Mouse (Mus musculus) liver, embryonic 11.5 days (tissue): ENCODE results near the gene E130308A19Rik. TPM values are rescaled to one million over a fixed set of nuclear protein-coding genes. Genes with fewer than 3 reads are reported as not detected.

ENCODE experiments used
- ATAC-seq: fragments of 200-750 bp; cut with Nextera tagmentation; replicated peaks from 2 replicates; pipeline ENCODE4 v1.8.0; 2017; ENCODE audit warnings: moderate number of reproducible peaks, mild to moderate bottlenecking, moderate TSS enrichment, moderate library complexity; ENCODE audit not compliant: low FRiP score
- DNase-seq: peaks from one replicate; pipeline ENCODE4 v3.0.0-alpha.2; 2017; ENCODE audit warnings: low spot score
- H3K27ac ChIP-seq: fragments of 300-500 bp; sonication (generic); 2 replicates; pipeline ENCODE4 v1.5.1; 2014; ENCODE audit warnings: mild to moderate bottlenecking, low read depth, low read length, control low read depth
- H3K27me3 ChIP-seq: fragments of 300-500 bp; sonication (generic); replicated peaks from 2 replicates; pipeline ENCODE4 v1.6.1; 2014; ENCODE audit warnings: low read length, mixed read lengths; ENCODE audit not compliant: control insufficient read depth, insufficient read depth
- H3K36me3 ChIP-seq: fragments of 300-500 bp; sonication (generic); 2 replicates; pipeline ENCODE4 v1.6.1; 2014; ENCODE audit warnings: mild to moderate bottlenecking, low read length, moderate library complexity, mixed read lengths; ENCODE audit not compliant: control insufficient read depth, insufficient read depth
- H3K4me1 ChIP-seq: fragments of 300-500 bp; sonication (generic); replicated peaks from 2 replicates; pipeline ENCODE4 v1.6.1; 2014; ENCODE audit warnings: low read length, mixed read lengths; ENCODE audit not compliant: control insufficient read depth, insufficient read depth
- H3K4me2 ChIP-seq: fragments of 300-500 bp; sonication (generic); 2 replicates; pipeline ENCODE4 v1.6.1; 2014; ENCODE audit warnings: mild to moderate bottlenecking, control low read depth, moderate library complexity
- H3K4me3 ChIP-seq: fragments of 300-500 bp; sonication (generic); 2 replicates; pipeline ENCODE4 v1.5.1; 2014; ENCODE audit warnings: low read depth, low read length, control low read depth
- H3K9ac ChIP-seq: fragments of 300-500 bp; sonication (generic); 2 replicates; pipeline ENCODE4 v1.6.1; 2014; ENCODE audit warnings: low read depth, low read length, control low read depth
- H3K9me3 ChIP-seq: fragments of 300-500 bp; sonication (generic); 2 replicates; pipeline ENCODE4 v1.6.1; 2016; ENCODE audit warnings: low read length, inconsistent platforms, mixed read lengths; ENCODE audit not compliant: control insufficient read depth
- WGBS: fragments of 180-500 bp; shearing (Covaris S2); extraction: QIAGEN DNeasy Blood & Tissue Kit; methylation state at CpG from one replicate; pipeline ENCODE4 v1.1.7; 2014; 5-methylcytosine and 5-hydroxymethylcytosine counted together
- polyA plus RNA-seq: library from polyadenylated mRNA; unstranded; fragments of >200 nt; fragmentation: Nextera tagmentation; extraction: Ambion mirVana; gene quantifications from 2 replicates; pipeline ENCODE4 v1.2.1, GENCODE M21; 2014

Gene E130308A19Rik
- polyA plus RNA-seq, 1 experiment from 2014 or later, result 18.5 TPM

DNA sequence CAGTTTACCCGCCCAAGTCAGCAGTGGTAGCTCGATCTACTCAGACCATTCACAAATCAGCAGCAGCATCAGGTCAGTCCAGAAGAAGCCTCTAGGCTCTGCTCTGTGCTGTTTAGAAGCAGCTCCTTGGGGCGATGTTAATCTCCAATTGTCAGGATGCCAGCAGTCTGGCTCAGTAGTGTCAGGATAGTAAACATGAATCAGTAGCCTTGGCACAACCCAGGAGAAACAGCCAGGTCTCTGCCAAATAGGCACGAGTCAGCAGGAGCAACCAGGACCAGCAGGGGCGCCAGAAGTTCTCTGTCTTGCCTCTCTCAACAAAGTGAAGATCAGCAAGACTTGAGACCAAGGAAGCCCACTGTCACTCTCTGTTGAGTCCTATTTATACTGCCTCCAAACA is 83.3 kb downstream of the E130308A19Rik start:
- Histone ChIP-seq H3K4me1 (0 out of 2 replicates have a peak, but pooled peaks cover 1% of the 10 kb centered on the region), H3K4me2 (no peak overlapping the region), H3K9me3 (no peaks in the 10 kb centered on the region), H3K4me3 (no peak overlapping the region), H3K36me3 (no peaks in the 10 kb centered on the region), H3K27ac (no peak overlapping the region), H3K9ac (no peak overlapping the region), H3K27me3 (no peaks in the 10 kb centered on the region)
- ATAC-seq, result no peak; the same call in 1 of the 2 replicates
- DNase-seq, result no peak
- 75% methylated on average over 5 of the region's 5 CpGs for WGBS

- no peaks in the 10 kb centered on the region for H3K36me3 ChIP-seq
- DNase-seq, result no peak
- 81% methylated on average over 8 of the region's 8 CpGs for WGBS
- H3K27me3 ChIP-seq, result no peaks in the 10 kb centered on the region
- no peak overlapping the region for H3K9ac ChIP-seq
- no peak for ATAC-seq
- 0 out of 2 replicates have a peak, but pooled peaks cover 2% of the 10 kb centered on the region for H3K4me1 ChIP-seq
- H3K4me3 ChIP-seq, result no peak overlapping the region
- H3K9me3 ChIP-seq, result no peaks in the 10 kb centered on the region
- no peak overlapping the region for H3K4me2 ChIP-seq
- H3K27ac ChIP-seq, result no peak overlapping the region
Observed at GRCm38 (mm10) chr4:59710736-59711389, 84.9 kb downstream of the E130308A19Rik start.

DNA sequence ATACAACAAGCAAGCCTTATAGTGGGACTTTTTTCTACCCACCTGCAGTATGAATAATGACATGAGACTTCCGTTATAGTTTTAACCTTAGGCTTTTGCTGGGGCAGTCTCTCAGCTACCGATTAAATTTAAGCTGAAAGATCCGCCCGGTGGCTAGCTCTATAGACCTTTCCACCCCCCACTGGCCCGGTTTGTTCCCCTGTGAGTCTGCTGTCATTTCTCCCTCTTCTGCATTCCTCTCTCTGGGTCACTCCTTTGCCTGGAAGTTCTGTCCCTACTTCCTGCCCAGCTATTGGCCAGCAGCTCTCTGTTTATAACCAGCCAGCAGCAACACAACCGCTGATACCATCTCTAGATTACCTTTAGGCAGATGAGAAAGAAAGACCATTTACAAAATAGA is 86.4 kb downstream of the E130308A19Rik start:
- H3K9me3 ChIP-seq, result no peaks in the 10 kb centered on the region
- DNase-seq (no peak), ATAC-seq (no peak)
- peaks cover 2% of the 10 kb centered on the region; the same call in 1 of the 2 replicates for H3K4me1 ChIP-seq
- 68% methylated on average over 6 of the region's 6 CpGs for WGBS
- H3K36me3 ChIP-seq, result no peaks in the 10 kb centered on the region
- H3K9ac ChIP-seq, result no peak overlapping the region
- no peaks in the 10 kb centered on the region for H3K27me3 ChIP-seq
- H3K27ac ChIP-seq, result no peak overlapping the region
- H3K4me2 ChIP-seq, result no peak overlapping the region
- H3K4me3 ChIP-seq, result no peak overlapping the region

DNA sequence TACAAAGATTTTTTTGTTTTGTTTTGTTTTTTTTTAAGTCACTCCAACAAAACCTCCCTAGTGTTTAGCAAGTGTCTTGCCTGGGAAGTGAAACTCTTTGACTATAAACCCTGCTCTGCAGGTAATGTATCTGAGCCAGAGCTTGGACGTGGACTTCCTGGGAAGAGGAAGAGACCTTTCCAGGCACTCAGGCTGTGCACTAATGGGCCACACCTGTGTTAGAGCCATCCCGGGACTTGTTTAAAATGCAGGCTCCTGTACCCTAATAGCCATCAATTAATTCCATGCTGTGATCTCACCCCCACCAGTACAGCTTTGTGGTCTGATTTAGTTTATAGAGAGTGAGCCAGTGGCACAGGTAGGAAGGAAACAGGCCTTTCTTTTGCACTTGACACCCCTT is 86.9 kb downstream of the E130308A19Rik start:
- 66% methylated on average over 2 of the region's 2 CpGs for WGBS
- DNase-seq, result no peak
- no peak overlapping the region for H3K9ac ChIP-seq
- peaks cover 2% of the 10 kb centered on the region; the same call in 1 of the 2 replicates for H3K4me1 ChIP-seq
- H3K4me3 ChIP-seq, result no peak overlapping the region
- no peaks in the 10 kb centered on the region for H3K36me3 ChIP-seq
- H3K4me2 ChIP-seq, result no peak overlapping the region
- ATAC-seq, result no peak
- no peaks in the 10 kb centered on the region for H3K27me3 ChIP-seq
- H3K9me3 ChIP-seq, result no peaks in the 10 kb centered on the region
- H3K27ac ChIP-seq, result no peak overlapping the region

DNA sequence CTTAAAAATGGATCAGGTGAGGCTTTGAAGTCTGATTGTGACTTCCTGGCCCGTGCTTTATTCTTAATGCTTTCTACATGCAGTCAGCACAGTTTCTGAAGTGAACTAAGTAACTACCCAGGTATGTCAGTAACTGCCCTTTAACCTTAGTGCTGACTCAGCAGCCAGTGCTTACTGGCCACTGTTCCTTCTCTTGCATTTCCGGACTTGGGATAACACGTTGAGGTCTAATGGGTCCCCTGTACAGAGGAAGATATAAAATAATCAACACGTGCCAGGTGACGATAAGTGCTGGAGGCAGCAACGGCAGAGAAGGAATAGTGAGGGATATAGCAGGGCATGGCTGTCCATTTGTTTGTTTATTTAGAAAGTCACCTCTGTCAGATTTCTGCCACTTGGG is 88.5 kb downstream of the E130308A19Rik start:
- peak; percentile 54; the same call in 1 of the 2 replicates for ATAC-seq
- WGBS, result 68% methylated on average over 6 of the region's 6 CpGs
- DNase-seq, result no peak
- no peaks in the 10 kb centered on the region for H3K9me3 ChIP-seq
- no peak overlapping the region for H3K4me2 ChIP-seq
- no peaks in the 10 kb centered on the region for H3K27me3 ChIP-seq
- no peaks in the 10 kb centered on the region; the same call in 1 of the 2 replicates for H3K36me3 ChIP-seq
- peaks cover 6% of the 10 kb centered on the region; the same call in 1 of the 2 replicates for H3K4me1 ChIP-seq
- no peak overlapping the region for H3K9ac ChIP-seq
- no peak overlapping the region for H3K27ac ChIP-seq
- no peak overlapping the region for H3K4me3 ChIP-seq

DNA sequence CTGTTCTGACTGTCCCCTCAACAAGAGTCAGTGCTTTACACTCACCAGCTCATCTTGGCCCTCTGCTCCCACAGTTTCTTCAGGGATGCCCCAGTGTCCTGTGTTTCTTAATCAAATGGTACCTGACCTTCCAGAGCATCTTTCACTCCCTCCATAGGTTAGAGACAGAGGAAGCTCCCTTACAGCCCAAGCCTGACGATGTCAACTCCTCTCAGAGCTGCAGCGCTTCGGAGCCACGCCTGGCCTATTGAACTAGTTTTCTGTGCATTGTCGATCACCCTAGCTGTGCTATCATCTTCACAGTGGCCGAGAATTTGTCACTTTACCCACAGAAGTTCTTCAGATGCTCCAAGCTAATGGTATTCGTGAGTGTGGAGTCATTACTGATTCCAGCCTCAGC is 88.9 kb downstream of the E130308A19Rik start:
- Histone ChIP-seq H3K27me3 (no peaks in the 10 kb centered on the region), H3K4me3 (no peak overlapping the region), H3K36me3 (peaks cover 3% of the 10 kb centered on the region), H3K27ac (no peak overlapping the region), H3K4me2 (no peak overlapping the region), H3K9ac (no peak overlapping the region), H3K9me3 (no peaks in the 10 kb centered on the region), H3K4me1 (peaks cover 6% of the 10 kb centered on the region; the same call in 1 of the 2 replicates)
- DNase-seq, result no peak
- WGBS, result 77% methylated on average over 7 of the region's 7 CpGs
- ATAC-seq, result no peak

DNA sequence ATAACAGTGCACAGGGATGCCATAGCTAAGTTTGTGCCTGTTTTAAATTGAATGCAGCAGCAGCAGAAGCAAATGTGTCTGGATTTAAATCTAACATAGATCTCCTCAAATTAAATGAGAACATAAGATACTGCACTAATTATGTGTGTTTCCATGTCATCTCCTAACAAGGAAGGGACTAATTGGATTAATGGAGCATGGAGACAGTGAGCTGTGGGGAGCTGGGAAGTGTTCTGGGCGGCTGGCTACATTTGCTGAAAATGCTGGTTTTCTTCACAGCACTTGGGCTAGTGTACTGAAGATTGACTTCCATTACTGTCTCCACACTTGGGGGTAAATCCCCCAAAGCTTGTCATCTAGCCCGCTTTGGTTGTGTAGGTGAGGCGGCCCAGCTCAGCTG is 89.5 kb downstream of the E130308A19Rik start:
- Histone ChIP-seq H3K27ac (no peak overlapping the region), H3K36me3 (peaks cover 4% of the 10 kb centered on the region), H3K4me1 (peaks cover 6% of the 10 kb centered on the region; the same call in 1 of the 2 replicates), H3K9me3 (no peaks in the 10 kb centered on the region), H3K4me3 (no peak overlapping the region), H3K9ac (no peak overlapping the region), H3K27me3 (no peaks in the 10 kb centered on the region), H3K4me2 (no peak overlapping the region)
- DNase-seq (no peak), ATAC-seq (no peak)
- 91% methylated on average over 3 of the region's 3 CpGs for whole genome bisulfite sequencing

DNA sequence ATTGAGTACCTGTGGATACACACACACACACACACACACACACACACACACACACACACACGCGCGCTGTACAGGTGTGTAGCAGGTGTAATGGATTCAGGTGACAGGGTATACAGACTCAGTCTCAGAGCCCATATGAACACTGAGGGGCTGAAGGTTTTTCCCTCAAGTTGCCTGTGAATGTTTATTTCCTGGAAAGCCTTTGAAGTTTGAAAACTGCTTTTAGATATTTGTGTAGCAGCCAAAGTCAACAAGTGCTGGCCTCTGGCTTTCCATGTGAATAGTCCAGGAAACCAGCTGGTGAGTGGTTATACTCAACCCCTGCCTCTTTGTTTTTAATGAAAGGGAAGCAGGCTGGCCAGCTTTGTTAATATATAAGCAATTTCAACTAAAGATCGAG is 91.3 kb downstream of the E130308A19Rik start:
- Histone ChIP-seq H3K9me3 (no peaks in the 10 kb centered on the region), H3K4me2 (no peak overlapping the region), H3K4me1 (peaks cover 6% of the 10 kb centered on the region; the same call in 1 of the 2 replicates), H3K9ac (no peak overlapping the region), H3K27ac (no peak overlapping the region), H3K36me3 (peaks cover 4% of the 10 kb centered on the region), H3K4me3 (no peak overlapping the region), H3K27me3 (no peaks in the 10 kb centered on the region)
- WGBS, result 90% methylated on average over 4 of the region's 4 CpGs
- no peak for DNase-seq
- ATAC-seq, result no peak

DNA sequence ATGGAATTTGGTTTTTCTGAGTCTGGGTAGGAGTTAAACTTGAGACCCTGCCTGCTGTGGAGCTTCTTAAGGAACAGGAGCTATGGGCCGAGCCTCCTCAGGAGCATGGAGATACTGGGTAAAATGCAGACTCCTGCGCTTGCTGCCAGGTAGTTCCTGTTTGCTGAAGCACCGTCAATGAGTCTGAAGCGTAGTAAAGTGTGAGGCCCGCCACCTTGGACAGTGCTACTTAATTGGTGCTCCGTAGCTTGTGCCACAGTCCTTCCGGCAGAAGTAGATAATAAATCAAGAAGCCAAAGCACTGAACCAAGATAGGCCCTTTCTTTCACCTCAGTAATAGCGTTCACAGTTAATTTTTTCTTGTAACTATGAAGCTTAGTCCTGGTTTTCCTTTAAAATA is 92.5 kb downstream of the E130308A19Rik start:
- Histone ChIP-seq H3K9ac (no peak overlapping the region), H3K27me3 (no peaks in the 10 kb centered on the region), H3K4me2 (no peak overlapping the region), H3K4me3 (no peak overlapping the region), H3K4me1 (peaks cover 6% of the 10 kb centered on the region; the same call in 1 of the 2 replicates), H3K9me3 (no peaks in the 10 kb centered on the region), H3K36me3 (peaks cover 4% of the 10 kb centered on the region), H3K27ac (no peak overlapping the region)
- DNase-seq (no peak), ATAC-seq (no peak)
- WGBS, result 71% methylated on average over 8 of the region's 8 CpGs
